Comparison of ENCODE assay signal across 21 mouse cellular contexts in the genomic region with DNA sequence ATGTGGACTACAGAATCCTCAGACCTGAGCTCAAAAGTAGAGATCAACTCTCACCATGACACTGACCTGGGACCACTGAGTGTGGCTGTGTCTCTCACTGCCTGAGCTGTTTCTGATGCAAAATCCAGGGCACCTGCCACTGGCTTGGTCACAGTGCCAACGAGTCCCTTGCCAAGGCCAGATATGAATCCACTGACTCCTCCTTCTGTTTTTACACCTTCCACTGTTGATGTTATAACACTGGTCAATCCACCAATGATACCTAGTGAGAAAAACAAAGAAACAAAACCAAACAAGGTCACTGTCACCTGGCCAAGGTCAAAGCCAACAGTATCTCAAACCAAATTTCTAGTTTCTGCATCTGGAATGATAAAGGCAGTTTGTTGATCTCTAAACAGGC.
A peak's percentile ranks its signal among the peaks of the same experiment; 100 is the strongest.
DNase-seq lines count a peak whose midpoint lies in the region; ATAC-seq and TF ChIP-seq lines count a peak whose summit lies in the region.
"Had no signal": no experiment of that assay in that cellular context is flagged by ENCODE, and none has a peak within 500 bp of the region (broad histone marks: within the 10 kb centered on the region; RNA-seq: fewer than 3 reads in every experiment).

No protein-coding gene starts in this region.

- DNase-seq in adrenal gland, postnatal 25 days: peak; percentile 18
- DNase-seq in adrenal gland, postnatal 36 days: no peak
- DNase-seq in liver, adult 2 months (ENCODE audit: extremely low read depth, low read depth, low spot score): peak; percentile 84
- DNase-seq in B cell, adult 2 months: no peak
- DNase-seq: cerebellum, adult 11-12 months; cerebellum, adult 9-10 months; heart, adult 18-20 months; kidney, adult 18-20 months had no signal

- H3K27ac ChIP-seq in liver, adult 2 months (replicated peaks; ENCODE audit: insufficient read depth, low read depth, low read length): no peak overlapping the region
- no peak overlapping the region for H3K27ac ChIP-seq in liver, embryonic 12.5 days
- H3K27ac ChIP-seq in cortical plate, adult 2 months (ENCODE audit: insufficient read depth, low read length): 0 out of 2 replicates have a peak overlapping the region, but pooled peaks have one; percentile 26
- H3K27ac ChIP-seq: embryonic facial prominence, embryonic 13.5 days; forebrain, embryonic 12.5 days; heart, embryonic 15.5 days; hindbrain, embryonic 10.5 days; hindbrain, embryonic 14.5 days; intestine, embryonic 15.5 days had no signal

- H3K36me3 ChIP-seq in liver, adult 2 months (ENCODE audit: control insufficient read depth, insufficient read depth, low read length): peaks cover 17% of the 10 kb centered on the region
- peaks cover 54% of the 10 kb centered on the region for H3K36me3 ChIP-seq in liver, embryonic 12.5 days

- H3K4me3 ChIP-seq in liver, adult 2 months (ENCODE audit: insufficient read depth, low read depth, low read length): no peak overlapping the region
- H3K4me3 ChIP-seq in liver, embryonic 12.5 days: no peak overlapping the region
- no peak overlapping the region for H3K4me3 ChIP-seq in cortical plate, adult 2 months (ENCODE audit: insufficient read depth, low read length)
- H3K4me3 ChIP-seq: embryonic facial prominence, embryonic 13.5 days; forebrain, embryonic 12.5 days; heart, embryonic 15.5 days; hindbrain, embryonic 10.5 days; intestine, embryonic 15.5 days had no signal

- no peak overlapping the region for H3K4me2 ChIP-seq in liver, embryonic 12.5 days
- H3K4me2 ChIP-seq: embryonic facial prominence, embryonic 13.5 days; forebrain, embryonic 12.5 days; heart, embryonic 11.5 days; heart, embryonic 15.5 days; hindbrain, embryonic 14.5 days; intestine, embryonic 15.5 days had no signal

- WGBS in liver, adult 2 months: 25% methylated on average over 1 of the region's 1 CpGs
- WGBS in liver, embryonic 12.5 days (ENCODE audit: insufficient replicate concordance): 85% methylated on average over 1 of the region's 1 CpGs

- no peak for TF ChIP-seq CTCF in liver, adult 2 months (IDR thresholded peaks at IDR 0.05; ENCODE audit: low read depth, low read length)
- no peak for TF ChIP-seq CTCF in cortical plate, adult 2 months (IDR thresholded peaks at IDR 0.05; ENCODE audit: extremely low read depth, insufficient read depth, low read length)

- no peaks in the 10 kb centered on the region for H3K9me3 ChIP-seq in liver, embryonic 12.5 days (replicated peaks)
- H3K9me3 ChIP-seq: embryonic facial prominence, embryonic 13.5 days; forebrain, embryonic 12.5 days; G1E; heart, embryonic 15.5 days; hindbrain, embryonic 10.5 days; intestine, embryonic 15.5 days had no signal

- H3K4me1 ChIP-seq in liver, adult 2 months (ENCODE audit: control insufficient read depth, insufficient read depth, low read length): peaks cover 25% of the 10 kb centered on the region
- peaks cover 13% of the 10 kb centered on the region; the same call in 1 of the 2 replicates for H3K4me1 ChIP-seq in liver, embryonic 12.5 days
- 0 out of 2 replicates have a peak, but pooled peaks cover 3% of the 10 kb centered on the region for H3K4me1 ChIP-seq in cortical plate, adult 2 months (ENCODE audit: control insufficient read depth, insufficient read depth, low read length)
- H3K4me1 ChIP-seq: forebrain, embryonic 12.5 days; hindbrain, embryonic 10.5 days had no signal

- no peak for ATAC-seq in liver, embryonic 12.5 days
- ATAC-seq in megakaryocyte-erythroid progenitor cell, adult 5-6 weeks (replicated peaks; ENCODE audit: low FRiP score, low TSS enrichment, poor library complexity, severe bottlenecking): peak; percentile 62
- ATAC-seq: CD4-positive, CD25-positive, alpha-beta regulatory T cell, adult 4 months; forebrain, embryonic 16.5 days; intestine, embryonic 15.5 days had no signal

- TF ChIP-seq POLR2A in liver, adult 2 months (IDR thresholded peaks at IDR 0.05; ENCODE audit: extremely low read depth, insufficient read depth, low read length): no peak
- TF ChIP-seq POLR2A in cortical plate, adult 2 months (IDR thresholded peaks at IDR 0.05; ENCODE audit: extremely low read depth, insufficient read depth, low read length): no peak

- no peaks in the 10 kb centered on the region for H3K27me3 ChIP-seq in liver, adult 2 months (ENCODE audit: control insufficient read depth, insufficient read depth, low read length)
- H3K27me3 ChIP-seq in liver, embryonic 12.5 days (replicated peaks): no peaks in the 10 kb centered on the region
- H3K27me3 ChIP-seq: embryonic facial prominence, embryonic 13.5 days; forebrain, embryonic 12.5 days; heart, embryonic 15.5 days; intestine, embryonic 15.5 days had no signal

- no peaks in the 10 kb centered on the region; the same call in 1 of the 2 replicates for H3K79me2 ChIP-seq in liver, adult 2 months (ENCODE audit: control insufficient read depth, insufficient read depth, low read length)

- no peak overlapping the region for H3K9ac ChIP-seq in liver, adult 2 months (ENCODE audit: low read depth, low read length)
- H3K9ac ChIP-seq in liver, embryonic 12.5 days: no peak overlapping the region
- H3K9ac ChIP-seq: embryonic facial prominence, embryonic 13.5 days; forebrain, embryonic 12.5 days; heart, embryonic 15.5 days; hindbrain, embryonic 14.5 days; intestine, embryonic 15.5 days had no signal

Comparison
In these comparisons a context has a peak if more than half of its experiments do, and no peak if none do; other contexts are left out.
1. DNase-seq: peak in adrenal gland, postnatal 25 days (single experiment) and liver, adult 2 months (single experiment); none in adrenal gland, postnatal 36 days (0 of 2) and B cell, adult 2 months (0 of 2).